Mouse (Mus musculus) A20 (cell line): Measurements from ENCODE around the gene Ppfibp2.

Experiments
- DNase-seq: peaks from one replicate; pipeline ENCODE4 v3.0.0-alpha.2; 2011; ENCODE audit warnings: low read depth, low spot score

Gene Ppfibp2

DNA sequence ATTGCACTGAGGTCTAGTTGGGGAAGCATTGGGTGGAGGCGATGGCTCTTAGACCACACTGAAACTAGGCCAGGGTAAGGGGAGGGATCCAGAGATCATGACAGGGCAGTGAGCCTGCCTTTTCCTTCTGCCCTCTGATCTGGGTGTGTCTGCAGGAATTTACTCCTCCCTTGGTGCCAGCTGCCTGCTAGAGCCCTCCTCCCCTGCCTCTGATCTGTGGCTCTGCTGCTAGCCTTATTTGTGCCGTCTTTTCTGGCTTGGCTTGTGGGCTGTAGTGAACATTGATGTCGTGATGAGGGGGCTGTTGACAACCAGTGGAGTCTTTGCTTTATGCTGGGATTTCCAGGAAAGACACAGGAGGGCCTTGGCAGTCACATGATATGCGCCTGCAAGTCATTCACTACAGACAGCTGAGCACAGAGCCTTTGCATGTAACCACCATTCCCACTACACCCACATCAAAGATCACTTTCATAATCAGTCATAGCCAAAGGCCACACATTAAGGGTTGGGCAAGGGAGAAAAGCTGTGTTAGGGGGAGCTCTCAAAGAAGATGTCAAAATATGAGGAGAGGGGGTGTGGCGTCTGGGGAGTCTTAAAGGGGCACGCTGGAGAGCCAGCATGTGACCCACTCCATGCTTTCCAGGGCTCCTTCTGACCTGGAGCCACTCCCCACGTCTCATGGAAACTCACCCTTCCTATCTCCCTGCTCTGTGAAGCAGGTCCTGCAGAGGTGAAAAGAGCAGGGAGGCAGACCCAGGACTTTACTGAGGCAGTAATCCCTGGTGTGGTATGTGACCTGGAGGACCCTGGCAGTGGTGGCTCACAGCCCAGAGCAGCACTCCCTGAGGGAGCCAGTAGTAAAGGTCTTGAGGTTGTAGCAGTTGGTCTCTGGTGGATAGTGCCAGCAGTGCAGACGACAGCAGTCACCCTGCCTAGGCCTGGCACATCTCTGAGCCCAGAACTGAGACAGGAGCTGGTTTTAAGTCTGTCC is 69.4 kb downstream of the Ppfibp2 start:
- DNase-seq: no peak

DNA sequence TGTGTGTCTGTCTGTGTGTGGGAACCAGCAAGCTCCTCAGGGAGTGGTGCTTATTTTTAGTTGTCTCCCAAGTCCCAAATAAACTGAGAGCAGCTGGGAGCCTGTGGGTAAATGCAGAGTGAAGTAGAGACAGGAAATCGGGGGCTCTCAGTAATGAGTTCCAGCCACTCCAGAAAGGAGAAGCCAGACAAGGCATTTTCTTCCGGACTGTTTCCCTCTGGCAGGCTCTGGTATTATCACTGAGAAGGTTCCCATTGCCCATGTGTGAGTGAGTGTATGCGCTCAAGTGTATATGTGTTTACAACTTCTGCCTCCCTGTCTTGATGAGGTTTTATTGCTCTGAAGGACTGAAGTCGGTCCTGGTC is 70.2 kb downstream of the Ppfibp2 start:
- DNase-seq: no peak

DNA sequence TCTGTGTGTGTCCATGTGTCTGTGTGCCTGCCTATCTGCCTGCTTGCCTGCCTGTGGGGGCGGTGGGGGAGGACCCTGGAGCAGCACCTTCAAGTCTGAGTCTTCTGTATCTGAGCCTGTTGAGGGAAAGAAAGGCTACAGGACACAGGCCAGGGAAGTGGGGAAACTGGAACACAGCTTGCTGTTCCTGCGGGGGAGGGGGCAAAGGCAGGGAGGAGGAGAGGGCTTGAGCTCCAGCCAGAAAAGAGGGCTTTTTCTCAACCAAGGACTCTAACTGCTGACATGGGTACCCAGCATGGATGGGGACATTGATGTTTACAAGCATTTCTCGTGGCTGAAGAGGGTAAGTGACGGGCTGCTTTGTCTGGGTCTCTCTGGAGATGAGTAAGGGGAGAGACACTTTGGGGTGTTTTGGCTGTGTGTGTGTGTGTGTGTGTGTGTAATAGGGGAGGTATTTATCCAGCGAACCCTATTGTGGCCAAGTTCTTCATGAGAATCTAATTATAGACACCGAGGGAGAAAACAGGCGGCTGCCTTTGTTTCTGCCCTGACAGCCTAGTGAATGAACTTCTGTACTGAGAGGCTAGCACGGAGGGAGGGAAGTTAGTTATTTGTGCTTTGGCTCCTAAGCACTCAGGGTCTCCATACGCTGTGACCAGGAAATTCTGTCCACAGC is 70.7 kb downstream of the Ppfibp2 start:
- DNase-seq: no peak

DNA sequence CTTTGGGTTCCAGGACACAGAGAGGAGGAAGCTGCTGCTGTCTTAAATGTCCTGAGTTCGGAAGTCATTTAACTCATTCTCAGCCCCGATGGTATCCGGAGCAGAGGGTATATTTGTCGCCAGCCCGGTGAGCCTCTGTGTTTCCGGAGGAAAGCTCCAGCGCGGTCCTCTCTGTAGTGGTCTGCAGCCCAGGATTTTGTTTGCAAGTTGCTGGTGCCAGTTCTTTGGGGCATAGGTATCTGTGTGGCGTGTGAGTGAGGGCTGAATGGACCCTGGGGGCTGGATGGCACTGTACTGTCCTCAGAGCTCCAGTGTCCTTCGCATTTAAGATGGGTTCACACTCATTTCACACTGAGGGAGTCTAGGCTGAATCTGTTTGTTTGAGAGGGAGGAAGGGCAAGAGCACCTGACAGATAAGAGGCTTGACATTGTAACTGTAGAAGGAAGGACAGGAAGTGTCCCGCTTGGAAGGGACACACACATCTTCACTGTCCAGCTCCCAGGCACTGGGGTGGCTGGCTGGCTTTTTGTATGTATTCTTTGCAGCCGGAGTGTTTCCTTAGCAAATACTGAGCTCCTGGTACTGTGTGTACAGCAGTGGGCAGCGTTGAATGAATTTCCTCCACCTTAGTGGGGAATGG is 71.4 kb downstream of the Ppfibp2 start:
- no peak for DNase-seq

DNA sequence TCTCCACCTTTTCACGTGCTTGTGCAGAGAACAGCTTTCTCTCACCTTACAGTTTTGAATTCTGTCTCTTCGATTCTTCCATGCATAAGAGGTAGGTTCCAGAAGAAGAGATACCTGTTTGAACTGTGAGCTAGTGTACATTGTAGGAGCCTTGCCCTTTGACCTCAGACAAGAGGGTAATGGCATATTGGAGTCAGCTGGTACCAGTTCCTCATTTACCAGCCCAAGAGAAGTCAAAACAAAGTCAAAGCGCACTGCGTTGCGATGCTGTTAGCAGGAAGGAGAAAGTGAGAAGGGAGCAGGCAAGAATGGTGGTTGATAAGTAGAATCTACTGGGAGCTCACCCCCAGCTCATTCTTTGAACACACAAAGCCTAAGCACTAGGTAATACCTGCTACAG is 73.5 kb downstream of the Ppfibp2 start:
- DNase-seq: peak; percentile 55

DNA sequence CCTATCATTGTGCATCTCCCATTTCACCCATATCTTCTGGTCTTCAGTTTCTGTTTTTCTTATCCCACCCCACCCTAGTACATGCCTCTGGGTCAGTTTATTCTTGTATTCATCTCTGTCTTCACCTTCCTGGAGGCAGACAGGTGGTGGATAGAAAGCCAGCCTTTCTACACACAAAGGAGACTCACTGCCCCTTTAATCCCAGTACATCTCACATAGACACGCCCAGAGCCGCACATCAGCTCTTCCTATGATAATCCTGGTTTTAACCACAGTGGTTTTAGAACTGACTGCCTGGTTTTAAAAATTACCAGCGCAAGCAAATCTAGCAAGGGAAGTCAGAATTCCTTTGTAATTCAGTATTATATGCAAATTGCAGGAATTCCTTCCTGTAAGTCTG is 80.2 kb downstream of the Ppfibp2 start:
- DNase-seq: no peak

DNA sequence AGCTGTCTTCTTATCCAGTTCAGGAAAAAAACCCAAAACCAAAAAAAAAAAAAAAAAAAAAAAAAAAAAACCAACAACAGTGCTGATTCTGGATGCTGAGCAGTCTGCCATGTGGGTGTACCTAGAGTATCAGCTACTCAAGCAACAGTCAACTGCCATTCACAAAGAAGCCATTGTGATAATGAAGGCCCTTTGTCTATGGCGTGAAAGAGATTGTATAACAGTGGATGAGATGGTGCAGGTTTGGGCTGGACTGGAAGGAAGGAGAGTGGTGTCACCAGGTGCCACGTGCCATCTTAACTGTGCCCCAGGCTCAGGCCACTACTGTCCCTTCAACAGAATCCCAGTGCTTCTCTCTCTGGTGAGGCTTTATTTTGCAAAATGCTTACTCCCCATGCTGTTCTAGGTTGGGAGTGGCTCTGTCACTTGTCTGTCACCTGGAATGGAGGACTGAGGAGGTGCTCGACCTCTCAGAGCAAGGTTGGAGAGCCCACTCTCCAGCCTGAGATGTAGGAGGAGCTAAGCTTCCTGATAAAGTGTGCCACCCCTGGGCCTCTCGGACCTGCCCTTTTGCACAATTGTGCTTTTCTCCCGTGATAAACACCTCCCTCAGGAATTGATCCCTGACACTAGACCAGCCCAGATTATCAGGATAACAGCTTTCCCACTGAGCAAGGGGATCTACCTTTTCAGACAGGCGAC is 85.3 kb downstream of the Ppfibp2 start:
- DNase-seq: no peak

DNA sequence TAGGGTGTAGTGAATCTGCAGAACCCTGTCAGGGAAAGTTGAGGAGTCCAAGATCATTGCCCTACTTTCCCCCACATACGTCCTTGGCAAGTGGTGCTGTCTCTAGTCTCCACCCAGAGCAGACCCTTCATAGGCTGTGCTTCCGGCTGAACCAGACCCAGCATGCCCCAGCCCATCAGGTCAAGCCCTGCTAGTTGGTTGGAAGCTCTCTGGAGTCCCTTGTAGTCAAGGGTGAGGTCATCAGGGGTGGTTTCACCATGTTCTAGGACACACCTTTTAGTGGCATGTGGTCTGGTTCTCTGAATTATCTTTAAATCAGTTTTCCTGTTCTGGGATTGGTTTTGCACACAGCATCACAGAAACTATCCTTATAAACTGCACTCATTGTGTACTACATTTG is 86.3 kb downstream of the Ppfibp2 start:
- DNase-seq: no peak

DNA sequence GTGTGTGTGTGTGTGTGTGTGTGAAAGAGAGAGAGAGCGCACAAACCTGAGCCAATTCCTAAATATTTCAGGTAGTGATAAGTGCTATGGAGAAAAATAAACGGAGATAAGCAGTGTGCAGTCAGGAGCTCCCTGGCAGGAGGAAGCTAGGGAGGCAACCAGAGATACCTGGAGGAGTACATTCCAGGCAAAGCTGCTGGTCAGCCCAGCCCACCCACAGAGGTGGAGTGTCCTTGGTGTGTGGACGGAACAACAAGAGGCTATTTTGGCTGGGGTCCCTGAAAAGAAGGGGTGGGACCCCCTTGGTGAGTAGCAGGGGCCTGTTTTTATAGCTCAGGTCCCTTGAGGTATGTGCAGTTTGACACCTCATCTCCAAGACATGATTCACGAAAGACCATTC is 88.2 kb downstream of the Ppfibp2 start:
- no peak for DNase-seq

DNA sequence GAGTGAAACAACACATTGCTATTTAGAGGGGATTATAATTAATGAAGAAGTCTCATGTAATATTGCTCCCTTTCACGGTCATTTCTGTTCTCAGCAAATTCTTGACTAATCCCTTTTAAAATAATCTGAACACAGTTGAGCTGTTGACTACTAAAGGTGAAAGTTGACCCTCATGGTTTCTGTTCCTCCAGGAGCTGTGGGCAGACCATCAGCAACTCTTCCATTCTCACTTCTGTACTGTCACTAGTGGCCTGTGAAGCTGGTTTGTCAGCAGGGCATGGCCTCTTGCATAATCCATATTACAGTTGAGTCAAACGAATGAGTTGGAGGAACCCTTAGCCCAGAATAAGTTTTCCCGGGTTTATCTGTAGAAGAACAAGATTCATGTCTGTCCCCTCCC is 88.6 kb downstream of the Ppfibp2 start:
- peak; percentile 78 for DNase-seq

DNA sequence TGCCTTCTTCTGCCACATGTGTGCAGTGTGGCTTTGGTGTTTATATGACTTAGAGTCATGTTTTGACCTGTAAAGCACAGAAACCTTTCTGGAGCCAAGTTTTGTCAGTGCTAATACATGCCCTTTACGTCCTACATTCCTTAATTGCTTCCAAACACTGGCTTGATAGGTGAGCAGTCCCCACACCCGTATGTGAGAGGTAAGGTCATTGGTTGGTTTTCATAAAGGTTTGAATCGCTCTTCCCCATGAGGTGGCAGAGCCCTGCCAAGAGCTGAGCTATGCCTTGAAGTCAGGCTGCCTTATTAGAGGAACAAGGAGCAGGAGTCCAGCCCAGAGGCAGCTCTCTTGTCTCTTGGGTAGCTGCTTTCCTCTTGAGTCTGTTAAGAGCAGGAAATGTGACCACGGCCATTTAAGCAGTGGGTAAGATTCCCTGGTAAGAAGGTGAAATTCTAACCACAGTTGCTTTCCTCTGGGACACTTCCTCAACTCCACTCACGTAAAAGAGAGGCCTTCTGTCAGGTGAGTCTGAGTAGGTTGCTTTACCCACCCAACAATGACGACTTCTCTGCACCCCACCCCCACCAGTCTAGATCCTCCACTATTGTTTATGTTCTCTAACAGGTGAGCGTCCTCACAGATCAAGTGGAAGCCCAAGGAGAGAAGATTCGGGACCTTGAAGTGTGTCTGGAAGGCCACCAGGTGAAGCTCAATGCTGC is 90.4 kb downstream of the Ppfibp2 start:
- no peak for DNase-seq

DNA sequence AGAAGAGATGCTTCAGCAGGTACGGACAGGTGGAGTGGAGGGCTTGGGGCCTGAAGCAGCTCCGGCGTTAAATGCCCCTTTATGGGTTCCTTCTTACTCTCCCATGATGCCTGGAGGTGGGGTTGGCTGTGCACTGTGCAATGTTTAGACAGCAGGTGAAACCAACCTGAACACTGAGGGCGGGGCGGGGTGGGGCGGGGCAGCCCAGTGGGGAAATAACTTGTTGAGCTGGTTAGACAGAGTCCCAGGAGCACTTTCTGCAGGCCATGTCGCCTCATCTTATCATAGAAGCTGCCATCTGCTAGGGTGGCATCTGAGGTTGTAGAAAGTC is 90.9 kb downstream of the Ppfibp2 start:
- no peak for DNase-seq

DNA sequence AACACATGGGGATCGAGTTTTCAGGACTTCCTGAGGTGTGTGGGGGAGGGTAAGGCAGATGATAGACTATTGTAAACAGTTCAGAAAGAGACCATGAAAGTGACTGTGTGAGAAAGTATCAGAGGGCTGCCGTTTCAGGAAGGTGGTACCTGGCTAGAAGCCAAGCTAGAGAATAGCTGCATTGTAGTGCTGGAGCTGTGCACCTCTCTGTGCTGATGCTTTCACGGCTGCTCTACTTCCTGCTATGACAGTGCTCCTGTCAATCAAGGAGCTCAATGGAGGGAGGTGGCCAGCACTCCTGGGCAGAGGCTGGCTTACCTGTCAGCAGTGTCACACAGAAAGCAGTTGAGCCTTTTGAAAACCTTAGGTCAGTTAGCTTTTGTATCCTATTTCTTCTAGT is 92.4 kb downstream of the Ppfibp2 start:
- DNase-seq: peak; percentile 34

DNA sequence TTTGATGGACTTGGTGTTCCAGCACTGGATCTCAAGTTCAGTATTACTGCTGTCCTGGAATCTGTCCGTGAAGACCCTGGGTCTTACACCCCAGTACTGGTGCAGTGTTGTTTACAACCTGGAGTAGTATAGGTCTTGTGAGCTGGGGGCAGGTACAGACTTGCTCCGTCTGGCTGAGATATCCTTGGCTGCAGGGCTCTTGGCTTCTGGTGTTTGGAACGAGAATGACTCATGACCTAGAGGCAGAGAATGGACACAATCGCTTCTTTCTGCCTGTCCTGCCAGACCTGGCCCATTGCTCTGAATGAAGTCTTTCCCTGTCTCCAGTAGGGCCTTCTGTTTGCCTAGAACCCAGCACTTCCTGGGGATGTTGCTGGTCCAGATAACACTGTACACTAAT is 93.0 kb downstream of the Ppfibp2 start:
- DNase-seq: no peak

DNA sequence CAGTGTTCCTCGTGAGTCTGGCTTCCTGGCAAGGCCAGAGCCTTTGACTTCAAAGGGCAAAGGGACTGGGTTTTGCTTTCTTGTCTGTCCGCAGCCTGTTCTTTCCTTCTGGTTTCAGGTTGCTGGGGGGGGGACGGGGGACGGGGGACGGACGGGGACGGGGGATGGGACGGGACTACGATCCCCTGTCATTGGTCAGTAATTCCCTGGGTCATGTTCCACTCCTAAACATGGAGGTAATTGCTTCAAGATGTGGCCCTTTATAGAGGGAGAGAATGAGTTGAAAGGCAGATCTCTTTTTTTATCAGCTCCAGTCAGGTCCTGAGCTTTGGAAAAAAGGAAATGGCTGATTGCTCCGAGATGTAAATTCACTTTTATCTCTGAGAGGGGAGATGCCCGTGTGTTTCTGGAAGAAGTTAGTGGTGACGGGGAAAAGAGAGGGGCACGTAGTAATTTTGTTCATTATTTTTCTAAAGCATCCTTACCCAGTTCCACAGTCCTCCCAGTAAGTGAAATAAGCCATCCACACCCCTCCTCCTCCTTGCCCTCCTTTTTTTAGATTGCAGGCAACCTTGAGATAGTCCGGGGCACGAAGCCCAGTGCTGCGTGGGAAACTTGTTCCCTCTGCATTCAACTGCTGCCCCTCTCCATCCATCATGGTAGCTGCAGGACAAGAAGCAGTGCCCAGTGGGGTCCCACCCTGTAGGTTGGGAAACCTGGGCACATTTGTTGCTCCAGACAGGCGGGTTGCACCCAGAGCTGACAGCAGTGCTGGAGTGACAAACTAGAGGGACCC is 95.6 kb downstream of the Ppfibp2 start:
- no peak for DNase-seq

DNA sequence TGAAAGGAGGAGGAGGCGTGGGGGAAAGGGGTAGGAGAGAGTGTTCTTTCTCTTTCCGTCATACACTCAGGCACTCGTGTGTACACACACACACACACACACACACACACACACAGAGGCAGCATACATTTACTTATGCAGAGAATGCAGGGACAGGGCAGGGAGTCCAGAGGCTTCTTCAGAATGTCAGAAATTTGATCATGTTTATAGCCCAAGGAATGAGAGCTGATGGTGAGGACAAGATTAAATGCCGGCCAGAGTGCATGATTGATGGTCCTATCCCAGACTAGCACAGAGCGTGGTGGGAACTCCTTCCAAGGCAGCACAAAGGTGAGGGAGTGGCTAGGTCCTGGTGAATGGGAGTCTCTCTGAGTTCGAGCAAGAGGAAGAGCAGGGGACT is 96.5 kb downstream of the Ppfibp2 start:
- no peak for DNase-seq

DNA sequence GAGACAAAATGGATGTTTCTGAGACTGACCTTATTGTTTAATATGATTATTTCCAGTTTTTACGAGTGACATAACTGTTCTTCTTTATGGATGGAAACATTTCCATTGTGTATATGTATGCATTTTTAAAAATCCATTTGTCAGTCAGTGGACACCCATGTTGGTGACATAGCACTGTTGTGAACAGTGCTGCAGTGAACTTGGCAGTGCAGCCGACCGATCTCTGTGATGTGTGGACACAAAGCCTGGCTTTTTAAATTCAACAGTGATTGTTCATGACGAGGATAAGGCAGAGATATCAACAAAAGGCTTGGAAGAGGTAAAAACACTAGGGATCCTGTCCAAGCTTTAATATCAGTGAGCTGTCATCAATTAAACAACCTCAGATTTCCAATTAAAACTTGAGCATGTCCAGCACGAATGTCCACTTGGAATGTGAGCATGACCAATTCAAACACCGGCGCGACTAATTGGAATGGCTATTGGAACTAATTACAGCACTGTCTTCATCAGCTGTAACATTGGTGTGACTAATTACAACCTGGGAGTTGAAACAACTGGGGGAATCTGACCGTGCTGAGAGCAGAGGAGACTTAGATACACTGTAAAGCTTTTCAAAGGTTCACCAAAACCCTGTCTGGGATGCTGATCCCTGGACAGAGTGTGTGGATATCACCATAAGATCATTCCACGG is 99.4 kb downstream of the Ppfibp2 start:
- no peak for DNase-seq

DNA sequence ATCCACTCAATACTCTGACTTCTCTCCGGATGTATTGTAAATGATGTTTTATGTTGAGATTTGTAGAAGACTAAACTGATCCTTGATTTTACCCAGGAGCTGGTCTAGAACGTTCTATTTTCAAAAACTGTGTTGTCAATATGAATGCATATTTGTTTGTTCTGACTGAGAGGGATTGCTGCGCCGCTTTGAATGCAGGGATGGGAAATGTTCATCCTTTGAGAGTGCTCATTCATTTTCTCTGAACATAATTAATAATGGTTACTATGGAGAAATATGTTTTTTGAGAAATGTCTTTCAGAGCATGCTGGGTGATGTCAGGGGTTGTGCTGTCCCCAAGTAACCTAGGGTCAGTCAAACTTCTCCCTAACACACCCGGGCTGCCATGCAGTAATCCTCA is 102.1 kb downstream of the Ppfibp2 start:
- DNase-seq: no peak

DNA sequence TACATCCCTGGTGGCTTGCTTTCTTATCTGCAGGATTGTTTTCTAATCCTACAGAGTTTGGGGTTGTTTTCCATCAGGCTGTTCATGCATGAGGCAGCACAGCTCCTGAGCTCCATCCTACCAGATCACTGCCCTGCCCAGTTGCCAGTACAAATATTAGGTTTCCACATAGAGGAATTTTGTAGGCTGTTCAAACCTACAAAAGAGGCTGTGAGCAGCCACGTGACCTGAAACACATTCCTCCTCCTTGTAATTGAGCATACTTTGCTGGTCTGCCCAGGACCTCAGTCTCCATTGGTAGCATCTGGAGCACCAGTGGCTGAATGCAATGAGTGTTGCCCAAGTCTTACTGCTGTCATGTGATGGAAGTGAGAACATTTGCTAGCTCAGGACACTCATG is 104.9 kb downstream of the Ppfibp2 start:
- DNase-seq: no peak

DNA sequence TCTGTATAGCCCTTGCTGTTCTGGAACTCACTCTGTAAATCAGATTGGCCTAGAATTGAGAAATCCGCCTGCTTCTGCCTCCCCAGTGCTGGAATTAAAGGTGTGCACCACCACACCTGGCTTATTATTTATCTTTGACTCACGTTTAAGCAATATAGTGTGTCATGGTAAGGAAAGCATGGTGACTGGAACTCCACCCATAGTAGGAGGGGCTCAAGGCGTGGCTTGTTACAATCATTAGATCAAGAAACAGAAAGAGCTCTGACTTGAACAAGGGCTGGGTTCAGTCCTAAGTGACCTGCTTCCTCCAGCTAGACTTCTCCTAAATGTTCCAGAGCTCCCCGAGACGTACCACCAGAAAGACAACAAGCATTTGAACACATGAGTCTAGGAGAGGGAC is 105.6 kb downstream of the Ppfibp2 start:
- no peak for DNase-seq
